12 mouse cellular contexts compared by ENCODE assay signal in the genomic region with DNA sequence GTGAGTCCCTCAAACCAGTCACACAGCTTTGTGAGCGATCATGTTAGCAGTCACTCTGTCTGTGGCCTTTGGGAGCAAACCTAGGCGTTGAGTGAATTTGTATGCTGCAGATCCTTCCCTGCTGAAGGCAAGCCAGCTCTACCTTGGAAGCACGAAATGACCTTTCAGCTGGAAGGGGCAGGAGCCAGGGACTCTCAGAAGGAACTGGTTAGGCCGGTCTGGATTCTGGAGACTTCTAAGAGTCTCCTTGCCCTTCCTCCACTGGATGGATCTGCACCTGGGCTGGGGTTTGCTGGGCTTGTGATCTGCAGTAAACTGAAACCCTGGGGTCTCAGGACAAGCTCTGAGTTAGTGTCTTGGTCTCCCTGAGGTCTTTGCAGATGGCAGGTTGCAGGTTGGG. TPM values are rescaled to one million over a fixed set of nuclear protein-coding genes. Genes with fewer than 3 reads are reported as not detected.
DNase-seq lines count a peak whose midpoint lies in the region; ATAC-seq and TF ChIP-seq lines count a peak whose summit lies in the region.
"Had no signal": no experiment of that assay in that cellular context is flagged by ENCODE, and none has a peak within 500 bp of the region (broad histone marks: within the 10 kb centered on the region; RNA-seq: fewer than 3 reads in every experiment).

No protein-coding gene starts in this region.

- no peaks in the 10 kb centered on the region for H3K36me3 ChIP-seq in ES-Bruce4 (ENCODE audit: control insufficient read depth, insufficient read depth, low read length, poor library complexity, severe bottlenecking)
- H3K36me3 ChIP-seq in embryonic facial prominence, embryonic 11.5 days (replicated peaks; ENCODE audit: control insufficient read depth, insufficient read depth, low read depth, low read length) = no peaks in the 10 kb centered on the region
- no peaks in the 10 kb centered on the region for H3K36me3 ChIP-seq in kidney, postnatal 0 days (ENCODE audit: insufficient read depth, low read length)
- H3K36me3 ChIP-seq: hindbrain, embryonic 15.5 days; limb, embryonic 15.5 days; neural tube, embryonic 12.5 days had no signal

- peak overlapping the region; percentile 73 for H3K27ac ChIP-seq in ES-Bruce4 (ENCODE audit: insufficient read depth, low read length)
- no peak overlapping the region for H3K27ac ChIP-seq in embryonic facial prominence, embryonic 11.5 days (replicated peaks; ENCODE audit: low read depth, low read length)
- peak overlapping the region; percentile 56; the same call in 1 of the 2 replicates for H3K27ac ChIP-seq in kidney, postnatal 0 days
- H3K27ac ChIP-seq: hindbrain, embryonic 15.5 days; limb, embryonic 15.5 days; neural tube, embryonic 12.5 days had no signal

- WGBS in embryonic facial prominence, embryonic 11.5 days = 68% methylated on average over 4 of the region's 4 CpGs
- 61% methylated on average over 4 of the region's 4 CpGs for WGBS in kidney, postnatal 0 days

- peak; percentile 51 for DNase-seq in embryonic facial prominence, embryonic 11.5 days (ENCODE audit: low spot score)
- DNase-seq in kidney, postnatal 0 days (ENCODE audit: low spot score) = no peak
- peak; percentile 66 for DNase-seq in lung, postnatal 10 days
- no peak for DNase-seq in frontal cortex, adult 2 months (ENCODE audit: extremely low spot score in 1 of 2, low spot score in 1 of 2)
- no peak for DNase-seq in gastrocnemius, adult 8-10 months (ENCODE audit: low spot score in 2 of 2)
- no peak for DNase-seq in yolk sac, embryonic 10.5 days (ENCODE audit: low spot score)
- no peak for DNase-seq in heart, adult 9 months (ENCODE audit: low spot score in 2 of 2)
- DNase-seq: cerebellum, adult 2 months had no signal

- no peaks in the 10 kb centered on the region for H3K9me3 ChIP-seq in ES-Bruce4 (replicated peaks; ENCODE audit: control insufficient read depth, insufficient read depth, low read length, poor library complexity, severe bottlenecking)
- no peaks in the 10 kb centered on the region for H3K9me3 ChIP-seq in embryonic facial prominence, embryonic 11.5 days (replicated peaks; ENCODE audit: control insufficient read depth, low read length)
- H3K9me3 ChIP-seq in kidney, postnatal 0 days (replicated peaks; ENCODE audit: low read length) = no peaks in the 10 kb centered on the region
- H3K9me3 ChIP-seq: hindbrain, embryonic 15.5 days; limb, embryonic 15.5 days; neural tube, embryonic 12.5 days had no signal

- ATAC-seq in embryonic facial prominence, embryonic 11.5 days (replicated peaks; ENCODE audit: insufficient number of reproducible peaks, low FRiP score, low TSS enrichment, low read depth) = no peak
- no peak for ATAC-seq in kidney, postnatal 0 days (replicated peaks; ENCODE audit: low FRiP score, low read depth)

- peaks cover 14% of the 10 kb centered on the region for H3K4me1 ChIP-seq in ES-Bruce4 (ENCODE audit: control insufficient read depth, insufficient read depth, low read length)
- H3K4me1 ChIP-seq in embryonic facial prominence, embryonic 11.5 days (ENCODE audit: control insufficient read depth, insufficient read depth, low read length) = peaks cover 10% of the 10 kb centered on the region
- H3K4me1 ChIP-seq in kidney, postnatal 0 days (replicated peaks; ENCODE audit: insufficient read depth, low read length) = peaks cover 7% of the 10 kb centered on the region; the same call in 1 of the 2 replicates

- no peak overlapping the region for H3K9ac ChIP-seq in ES-Bruce4 (ENCODE audit: low read depth, poor library complexity, severe bottlenecking)
- H3K9ac ChIP-seq in embryonic facial prominence, embryonic 11.5 days (replicated peaks; ENCODE audit: low read length) = no peak overlapping the region
- no peak overlapping the region for H3K9ac ChIP-seq in kidney, postnatal 0 days (ENCODE audit: low read depth, low read length)
- H3K9ac ChIP-seq: hindbrain, embryonic 15.5 days; limb, embryonic 15.5 days; neural tube, embryonic 12.5 days had no signal

- TF ChIP-seq CTCF in ES-Bruce4 (IDR thresholded peaks at IDR 0.05; ENCODE audit: low read depth, low read length) = no peak
- TF ChIP-seq CTCF in kidney, postnatal 0 days (IDR thresholded peaks at IDR 0.05; ENCODE audit: low read depth) = no peak

- peak; percentile 79 for TF ChIP-seq EP300 in ES-Bruce4 (IDR thresholded peaks at IDR 0.05; ENCODE audit: insufficient read depth, low read depth, low read length)

- H3K27me3 ChIP-seq in ES-Bruce4 (ENCODE audit: control insufficient read depth, insufficient read depth, low read length, poor library complexity, severe bottlenecking) = no peaks in the 10 kb centered on the region
- H3K27me3 ChIP-seq in embryonic facial prominence, embryonic 11.5 days (ENCODE audit: control insufficient read depth, insufficient read depth, low read length) = peaks cover 10% of the 10 kb centered on the region; the same call in 1 of the 2 replicates
- H3K27me3 ChIP-seq in kidney, postnatal 0 days (ENCODE audit: insufficient read depth, low read length) = no peaks in the 10 kb centered on the region
- H3K27me3 ChIP-seq: limb, embryonic 15.5 days had no signal

- H3K4me2 ChIP-seq in embryonic facial prominence, embryonic 11.5 days (ENCODE audit: low read depth, low read length) = no peak overlapping the region
- no peak overlapping the region for H3K4me2 ChIP-seq in kidney, postnatal 0 days (ENCODE audit: low read length)
- H3K4me2 ChIP-seq: hindbrain, embryonic 15.5 days; limb, embryonic 15.5 days; neural tube, embryonic 12.5 days had no signal

- TF ChIP-seq POLR2A in ES-Bruce4 (IDR thresholded peaks at IDR 0.05; ENCODE audit: insufficient read depth, low read length) = no peak

- no peak overlapping the region for H3K4me3 ChIP-seq in ES-Bruce4 (ENCODE audit: low read depth, low read length)
- no peak overlapping the region for H3K4me3 ChIP-seq in embryonic facial prominence, embryonic 11.5 days (ENCODE audit: low read depth, low read length)
- no peak overlapping the region for H3K4me3 ChIP-seq in kidney, postnatal 0 days (replicated peaks; ENCODE audit: low read depth, low read length)
- H3K4me3 ChIP-seq: hindbrain, embryonic 15.5 days; limb, embryonic 15.5 days; neural tube, embryonic 12.5 days had no signal

RNA-seq across cellular contexts. Expression of a gene that starts 4.3 kb away (rescaled TPM):
- 41.1 and 43.9 TPM in 2 replicates for polyA plus RNA-seq in ES-Bruce4 (2011; ENCODE audit: insufficient read depth, insufficient read length, low read depth, missing spikeins)
- polyA plus RNA-seq in embryonic facial prominence, embryonic 11.5 days (2014; fragmentation: Nextera tagmentation; extraction: Ambion mirVana) = 2.8 and 4.2 TPM in 2 replicates
- 13.9 and 14.7 TPM in 2 replicates for polyA plus RNA-seq in kidney, postnatal 0 days (2015; fragmentation: Nextera tagmentation; extraction: Ambion mirVana)
- polyA plus RNA-seq in frontal cortex, adult 2 months (2012; rRNA removed) = 0.14 and 0.48 TPM in 2 replicates
- under 1 TPM in 2 of 4 experiments, not detected in 2; 0.31 to 0.32 TPM for total RNA-seq in gastrocnemius, adult 8-10 months (2022)

RNA-seq across cellular contexts. Expression of a gene that starts 54.8 kb away (rescaled TPM):
- polyA plus RNA-seq in ES-Bruce4 (2011; ENCODE audit: insufficient read depth, insufficient read length, low read depth, missing spikeins) = 17.3 and 18.9 TPM in 2 replicates
- 11.4 and 11.8 TPM in 2 replicates for polyA plus RNA-seq in embryonic facial prominence, embryonic 11.5 days (2014; fragmentation: Nextera tagmentation; extraction: Ambion mirVana)
- polyA plus RNA-seq in kidney, postnatal 0 days (2015; fragmentation: Nextera tagmentation; extraction: Ambion mirVana) = 35.0 and 35.6 TPM in 2 replicates
- polyA plus RNA-seq in frontal cortex, adult 2 months (2012; rRNA removed) = 7.6 and 10.2 TPM in 2 replicates
- 1 to 10 TPM; 1.1 to 3.5 (median 2.3) TPM for total RNA-seq in gastrocnemius, adult 8-10 months (2022)

Comparison
In these comparisons a context has a peak if more than half of its experiments do, and no peak if none do; other contexts are left out.
1. DNase-seq: peak in embryonic facial prominence, embryonic 11.5 days (single experiment) and lung, postnatal 10 days (single experiment); none in kidney, postnatal 0 days (single experiment), frontal cortex, adult 2 months (0 of 2), gastrocnemius, adult 8-10 months (0 of 2), yolk sac, embryonic 10.5 days (single experiment) and heart, adult 9 months (0 of 2).